Mouse (Mus musculus): ENCODE measurements around the gene Bcas1. TPM values are rescaled to one million over a fixed set of nuclear protein-coding genes. Genes with fewer than 3 reads are reported as not detected.

Gene Bcas1
- polyA plus RNA-seq, 1 experiment from 2014 or later: 0.25 TPM

GRCm38 (mm10) chr2:170321579-170321978, 106.1 kb downstream of the Bcas1 start:
- DNase-seq (ENCODE audit: low spot score): no peak
- Histone ChIP-seq H3K4me1 (ENCODE audit: control insufficient read depth, insufficient read depth, low read length) (0 out of 2 replicates have a peak, but pooled peaks cover 5% of the 10 kb centered on the region), H3K27me3 (ENCODE audit: control insufficient read depth, insufficient read depth, low read length) (no peaks in the 10 kb centered on the region), H3K4me2 (ENCODE audit: low read depth, severe bottlenecking) (no peak overlapping the region), H3K27ac (replicated peaks; ENCODE audit: low read depth, low read length) (no peak overlapping the region), H3K36me3 (ENCODE audit: control insufficient read depth, insufficient read depth, low read length) (no peaks in the 10 kb centered on the region), H3K9me3 (ENCODE audit: control insufficient read depth, low read length) (no peaks in the 10 kb centered on the region), H3K4me3 (ENCODE audit: low read depth, low read length) (no peak overlapping the region), H3K9ac (ENCODE audit: low read length) (no peak overlapping the region)
- 56% methylated on average over 5 of the region's 5 CpGs for WGBS
- no peak for ATAC-seq (ENCODE audit: insufficient number of reproducible peaks, low FRiP score, low TSS enrichment, low read depth)

- Histone ChIP-seq H3K4me3 (ENCODE audit: low read depth, low read length) (peak overlapping the region; percentile 24), H3K4me2 (ENCODE audit: low read depth, severe bottlenecking) (peak overlapping the region; percentile 55), H3K9me3 (ENCODE audit: control insufficient read depth, low read length) (no peaks in the 10 kb centered on the region), H3K9ac (ENCODE audit: low read length) (peak overlapping the region; percentile 64), H3K4me1 (ENCODE audit: control insufficient read depth, insufficient read depth, low read length) (0 out of 2 replicates have a peak, but pooled peaks cover 5% of the 10 kb centered on the region), H3K27ac (replicated peaks; ENCODE audit: low read depth, low read length) (no peak overlapping the region), H3K36me3 (ENCODE audit: control insufficient read depth, insufficient read depth, low read length) (no peaks in the 10 kb centered on the region), H3K27me3 (ENCODE audit: control insufficient read depth, insufficient read depth, low read length) (no peaks in the 10 kb centered on the region)
- 24% methylated on average over 19 of the region's 20 CpGs for WGBS
- ATAC-seq (ENCODE audit: insufficient number of reproducible peaks, low FRiP score, low TSS enrichment, low read depth) (peak; percentile 15; the same call in 1 of the 2 replicates), DNase-seq (ENCODE audit: low spot score) (peak; percentile 58)
Measured at GRCm38 (mm10) chr2:170319533-170320463, 107.8 kb downstream of the Bcas1 start.

- 0 out of 2 replicates have a peak overlapping the region, but pooled peaks have one; percentile 4 for H3K9ac ChIP-seq (ENCODE audit: low read length)
- ATAC-seq (ENCODE audit: insufficient number of reproducible peaks, low FRiP score, low TSS enrichment, low read depth): peak; percentile 95
- 10% methylated on average over 25 of the region's 25 CpGs for WGBS
- peak overlapping the region; percentile 24 for H3K4me3 ChIP-seq (ENCODE audit: low read depth, low read length)
- H3K27ac ChIP-seq (replicated peaks; ENCODE audit: low read depth, low read length): no peak overlapping the region
- H3K27me3 ChIP-seq (ENCODE audit: control insufficient read depth, insufficient read depth, low read length): no peaks in the 10 kb centered on the region
- H3K9me3 ChIP-seq (ENCODE audit: control insufficient read depth, low read length): no peaks in the 10 kb centered on the region
- H3K4me2 ChIP-seq (ENCODE audit: low read depth, severe bottlenecking): peak overlapping the region; percentile 46
- no peaks in the 10 kb centered on the region for H3K36me3 ChIP-seq (ENCODE audit: control insufficient read depth, insufficient read depth, low read length)
- peak; percentile 91 for DNase-seq (ENCODE audit: low spot score)
- 0 out of 2 replicates have a peak, but pooled peaks cover 5% of the 10 kb centered on the region for H3K4me1 ChIP-seq (ENCODE audit: control insufficient read depth, insufficient read depth, low read length)
Measured at GRCm38 (mm10) chr2:170318713-170319532, 108.7 kb downstream of the Bcas1 start.

GRCm38 (mm10) chr2:170316774-170317173, 110.9 kb downstream of the Bcas1 start:
- Histone ChIP-seq H3K36me3 (ENCODE audit: control insufficient read depth, insufficient read depth, low read length) (no peaks in the 10 kb centered on the region), H3K9ac (ENCODE audit: low read length) (no peak overlapping the region), H3K27ac (replicated peaks; ENCODE audit: low read depth, low read length) (no peak overlapping the region), H3K4me3 (ENCODE audit: low read depth, low read length) (no peak overlapping the region), H3K4me2 (ENCODE audit: low read depth, severe bottlenecking) (no peak overlapping the region), H3K9me3 (ENCODE audit: control insufficient read depth, low read length) (no peaks in the 10 kb centered on the region), H3K4me1 (ENCODE audit: control insufficient read depth, insufficient read depth, low read length) (0 out of 2 replicates have a peak, but pooled peaks cover 3% of the 10 kb centered on the region), H3K27me3 (ENCODE audit: control insufficient read depth, insufficient read depth, low read length) (no peaks in the 10 kb centered on the region)
- no peak for ATAC-seq (ENCODE audit: insufficient number of reproducible peaks, low FRiP score, low TSS enrichment, low read depth)
- DNase-seq (ENCODE audit: low spot score): no peak
- WGBS: 84% methylated on average over 4 of the region's 4 CpGs

- WGBS: 85% methylated on average over 8 of the region's 8 CpGs
- no peak overlapping the region for H3K9ac ChIP-seq (ENCODE audit: low read length)
- ATAC-seq (ENCODE audit: insufficient number of reproducible peaks, low FRiP score, low TSS enrichment, low read depth): no peak
- 0 out of 2 replicates have a peak, but pooled peaks cover 3% of the 10 kb centered on the region for H3K4me1 ChIP-seq (ENCODE audit: control insufficient read depth, insufficient read depth, low read length)
- H3K27me3 ChIP-seq (ENCODE audit: control insufficient read depth, insufficient read depth, low read length): no peaks in the 10 kb centered on the region
- H3K36me3 ChIP-seq (ENCODE audit: control insufficient read depth, insufficient read depth, low read length): no peaks in the 10 kb centered on the region
- no peak overlapping the region for H3K27ac ChIP-seq (replicated peaks; ENCODE audit: low read depth, low read length)
- H3K9me3 ChIP-seq (ENCODE audit: control insufficient read depth, low read length): no peaks in the 10 kb centered on the region
- DNase-seq (ENCODE audit: low spot score): no peak
- H3K4me3 ChIP-seq (ENCODE audit: low read depth, low read length): no peak overlapping the region
- no peak overlapping the region for H3K4me2 ChIP-seq (ENCODE audit: low read depth, severe bottlenecking)
Measured at GRCm38 (mm10) chr2:170316344-170316743, 111.3 kb downstream of the Bcas1 start.

GRCm38 (mm10) chr2:170310988-170311359, 116.7 kb downstream of the Bcas1 start:
- Histone ChIP-seq H3K27ac (replicated peaks; ENCODE audit: low read depth, low read length) (no peak overlapping the region), H3K36me3 (ENCODE audit: control insufficient read depth, insufficient read depth, low read length) (no peaks in the 10 kb centered on the region), H3K4me1 (ENCODE audit: control insufficient read depth, insufficient read depth, low read length) (peaks cover 6% of the 10 kb centered on the region; the same call in 1 of the 2 replicates), H3K4me2 (ENCODE audit: low read depth, severe bottlenecking) (no peak overlapping the region), H3K9ac (ENCODE audit: low read length) (no peak overlapping the region), H3K9me3 (ENCODE audit: control insufficient read depth, low read length) (no peaks in the 10 kb centered on the region), H3K4me3 (ENCODE audit: low read depth, low read length) (no peak overlapping the region), H3K27me3 (ENCODE audit: control insufficient read depth, insufficient read depth, low read length) (no peaks in the 10 kb centered on the region)
- DNase-seq (ENCODE audit: low spot score) (no peak), ATAC-seq (ENCODE audit: insufficient number of reproducible peaks, low FRiP score, low TSS enrichment, low read depth) (no peak)
- 81% methylated on average over 6 of the region's 6 CpGs for WGBS

GRCm38 (mm10) chr2:170310310-170310987, 117.2 kb downstream of the Bcas1 start:
- H3K27me3 ChIP-seq (ENCODE audit: control insufficient read depth, insufficient read depth, low read length): no peaks in the 10 kb centered on the region
- no peak for DNase-seq (ENCODE audit: low spot score)
- no peak overlapping the region for H3K27ac ChIP-seq (replicated peaks; ENCODE audit: low read depth, low read length)
- H3K9ac ChIP-seq (ENCODE audit: low read length): no peak overlapping the region
- WGBS: 78% methylated on average over 13 of the region's 13 CpGs
- no peak for ATAC-seq (ENCODE audit: insufficient number of reproducible peaks, low FRiP score, low TSS enrichment, low read depth)
- H3K4me3 ChIP-seq (ENCODE audit: low read depth, low read length): no peak overlapping the region
- no peaks in the 10 kb centered on the region for H3K9me3 ChIP-seq (ENCODE audit: control insufficient read depth, low read length)
- H3K36me3 ChIP-seq (ENCODE audit: control insufficient read depth, insufficient read depth, low read length): no peaks in the 10 kb centered on the region
- no peak overlapping the region for H3K4me2 ChIP-seq (ENCODE audit: low read depth, severe bottlenecking)
- peaks cover 6% of the 10 kb centered on the region; the same call in 1 of the 2 replicates for H3K4me1 ChIP-seq (ENCODE audit: control insufficient read depth, insufficient read depth, low read length)

- no peaks in the 10 kb centered on the region for H3K27me3 ChIP-seq (ENCODE audit: control insufficient read depth, insufficient read depth, low read length)
- H3K4me2 ChIP-seq (ENCODE audit: low read depth, severe bottlenecking): no peak overlapping the region
- no peak for DNase-seq (ENCODE audit: low spot score)
- peaks cover 6% of the 10 kb centered on the region; the same call in 1 of the 2 replicates for H3K4me1 ChIP-seq (ENCODE audit: control insufficient read depth, insufficient read depth, low read length)
- H3K27ac ChIP-seq (replicated peaks; ENCODE audit: low read depth, low read length): no peak overlapping the region
- no peaks in the 10 kb centered on the region for H3K9me3 ChIP-seq (ENCODE audit: control insufficient read depth, low read length)
- WGBS: 51% methylated on average over 9 of the region's 9 CpGs
- H3K4me3 ChIP-seq (ENCODE audit: low read depth, low read length): no peak overlapping the region
- no peak overlapping the region for H3K9ac ChIP-seq (ENCODE audit: low read length)
- no peak for ATAC-seq (ENCODE audit: insufficient number of reproducible peaks, low FRiP score, low TSS enrichment, low read depth)
- H3K36me3 ChIP-seq (ENCODE audit: control insufficient read depth, insufficient read depth, low read length): no peaks in the 10 kb centered on the region
Measured at GRCm38 (mm10) chr2:170308966-170309365, 118.7 kb downstream of the Bcas1 start.
